Mouse (Mus musculus): ENCODE results near the gene Slc51b. TPM values are rescaled to one million over a fixed set of nuclear protein-coding genes. Genes with fewer than 3 reads are reported as not detected.
A peak's percentile ranks its signal among the peaks of the same experiment; 100 is the strongest.

The Slc51b gene
- polyA plus RNA-seq, 1 experiment, result not detected

DNA sequence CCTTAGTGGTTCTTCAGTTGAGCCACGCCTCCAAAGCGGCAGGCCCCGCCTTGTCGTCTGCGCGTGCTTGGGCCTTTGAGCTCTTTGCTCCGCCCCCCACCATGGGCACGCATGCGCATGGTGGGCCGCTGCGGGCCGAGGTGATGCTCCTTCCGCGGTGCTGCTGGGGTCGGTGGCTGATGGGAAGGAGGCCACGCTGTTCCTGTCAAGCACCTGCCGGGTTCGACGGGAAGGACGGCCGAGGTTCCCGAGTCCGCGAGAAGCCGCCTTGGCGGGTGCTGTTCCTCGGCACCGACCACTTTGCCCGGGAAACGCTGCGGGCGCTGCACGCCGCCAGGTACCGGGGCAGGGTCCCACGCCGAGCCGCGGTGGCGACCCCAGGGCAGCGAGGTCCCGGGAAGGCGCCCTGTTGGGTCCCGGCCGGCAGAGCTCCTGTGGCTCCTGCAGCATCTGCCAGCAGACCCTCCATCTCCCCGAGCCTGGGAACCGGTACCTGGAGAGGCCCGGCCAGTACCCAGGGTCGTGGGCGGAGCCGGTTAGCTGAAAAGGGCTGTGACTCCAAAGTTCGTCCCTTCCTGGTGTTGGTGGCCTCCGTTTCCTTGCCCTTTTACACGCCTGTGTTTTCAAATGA lies 13.0 kb upstream of the Slc51b start, which contains the start of gene Mtfmt:
TSS of gene Mtfmt (plus strand) at position 112 of the 631 bp plus-strand sequence.
- TF ChIP-seq CEBPB (IDR thresholded peaks at IDR 0.05; ENCODE audit: low read depth) (no peak), FOSL1 (IDR thresholded peaks at IDR 0.05; ENCODE audit: insufficient read depth, low read length, poor library complexity, severe bottlenecking) (no peak), MAX (IDR thresholded peaks at IDR 0.05) (peak; percentile 18)
- Histone ChIP-seq H3K27me3 (ENCODE audit: control insufficient read depth, insufficient read depth, insufficient read length) (no peaks in the 10 kb centered on the region), H3K79me2 (ENCODE audit: control insufficient read depth, insufficient read depth) (peaks cover 13% of the 10 kb centered on the region), H3K4me3 (ENCODE audit: insufficient read depth, poor library complexity, severe bottlenecking) (peak within 1 kb of the TSS; percentile 82), H3ac (ENCODE audit: control insufficient read depth, insufficient read length, low read depth) (peak within 1 kb of the TSS; percentile 91), H3K36me3 (ENCODE audit: control insufficient read depth, insufficient read depth) (no peaks in the 10 kb centered on the region), H3K79me3 (ENCODE audit: low read depth) (peaks cover 5% of the 10 kb centered on the region)

DNA sequence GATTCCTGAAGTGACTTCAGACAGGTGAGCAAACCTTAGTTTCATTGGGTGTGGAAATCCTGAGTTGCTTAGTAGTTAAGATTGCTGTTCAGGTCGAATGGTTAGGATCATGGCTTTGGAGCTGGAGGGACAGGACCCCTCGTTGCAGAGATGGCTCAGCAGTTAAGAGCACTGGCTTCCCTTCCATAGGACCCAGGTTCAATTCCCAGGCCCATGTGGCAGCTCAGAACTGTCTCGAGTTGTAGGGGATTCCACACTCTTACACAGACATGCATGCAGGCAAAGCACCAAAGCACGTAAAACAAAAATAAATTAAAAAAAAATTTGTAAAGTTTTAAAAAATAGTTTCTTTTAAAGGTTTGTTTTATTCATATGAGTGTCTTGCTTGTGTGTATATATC lies 12.5 kb upstream of the Slc51b start:
- TF ChIP-seq USF1 (IDR thresholded peaks at IDR 0.05; ENCODE audit: low read depth) (no peak), CTCF (IDR thresholded peaks at IDR 0.05; ENCODE audit: control insufficient read depth, insufficient read depth, insufficient read length) (no peak), MYOG (IDR thresholded peaks at IDR 0.05; ENCODE audit: control insufficient read depth, extremely low read depth, insufficient read length) (no peak), FOSL1 (IDR thresholded peaks at IDR 0.05; ENCODE audit: insufficient read depth, low read length, poor library complexity, severe bottlenecking) (no peak), CEBPB (IDR thresholded peaks at IDR 0.05; ENCODE audit: low read depth) (no peak), MAX (IDR thresholded peaks at IDR 0.05) (no peak), MYOD1 (IDR thresholded peaks at IDR 0.05; ENCODE audit: control insufficient read depth, insufficient read length, low read depth) (no peak)
- Histone ChIP-seq H3K27me3 (ENCODE audit: control insufficient read depth, insufficient read depth, insufficient read length) (no peaks in the 10 kb centered on the region), H3K4me3 (ENCODE audit: insufficient read depth, poor library complexity, severe bottlenecking) (no peak overlapping the region), H3K79me3 (ENCODE audit: low read depth) (peaks cover 5% of the 10 kb centered on the region), H3ac (ENCODE audit: control insufficient read depth, insufficient read length, low read depth) (no peak overlapping the region), H3K79me2 (ENCODE audit: control insufficient read depth, insufficient read depth) (peaks cover 13% of the 10 kb centered on the region), H3K36me3 (ENCODE audit: control insufficient read depth, insufficient read depth) (no peaks in the 10 kb centered on the region)

GRCm38 (mm10) chr9:65434140-65434539 lies 11.4 kb upstream of the Slc51b start:
- TF ChIP-seq MYOD1 (IDR thresholded peaks at IDR 0.05; ENCODE audit: control insufficient read depth, insufficient read length, low read depth) (no peak), MAX (IDR thresholded peaks at IDR 0.05) (no peak), CTCF (IDR thresholded peaks at IDR 0.05; ENCODE audit: control insufficient read depth, insufficient read depth, insufficient read length) (peak; percentile 37), MYOG (IDR thresholded peaks at IDR 0.05; ENCODE audit: control insufficient read depth, extremely low read depth, insufficient read length) (no peak), FOSL1 (IDR thresholded peaks at IDR 0.05; ENCODE audit: insufficient read depth, low read length, poor library complexity, severe bottlenecking) (no peak)
- Histone ChIP-seq H3K79me3 (ENCODE audit: low read depth) (peaks cover 4% of the 10 kb centered on the region), H3K27me3 (ENCODE audit: control insufficient read depth, insufficient read depth, insufficient read length) (no peaks in the 10 kb centered on the region), H3ac (ENCODE audit: control insufficient read depth, insufficient read length, low read depth) (no peak overlapping the region), H3K4me3 (ENCODE audit: insufficient read depth, poor library complexity, severe bottlenecking) (no peak overlapping the region), H3K79me2 (ENCODE audit: control insufficient read depth, insufficient read depth) (peaks cover 13% of the 10 kb centered on the region), H3K36me3 (ENCODE audit: control insufficient read depth, insufficient read depth) (no peaks in the 10 kb centered on the region)

DNA sequence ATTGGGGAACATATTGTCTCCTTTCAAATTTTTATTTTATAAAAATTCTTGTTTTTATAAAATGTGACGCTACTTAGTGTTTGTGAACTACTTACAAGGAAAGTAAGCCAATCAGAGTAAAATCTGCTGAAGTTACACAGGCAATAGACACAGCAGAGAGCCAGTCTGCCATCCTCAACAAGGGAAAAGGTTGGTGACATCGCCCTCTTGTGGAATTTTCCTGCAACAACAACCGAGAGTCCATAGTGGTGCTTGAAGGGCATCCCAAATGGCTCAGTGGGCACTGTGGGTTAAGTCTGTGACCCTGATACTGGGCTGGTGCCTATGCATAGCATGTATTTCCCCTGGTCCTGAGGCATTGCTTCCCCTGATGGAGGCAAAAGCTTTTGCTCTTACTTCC lies 9.5 kb upstream of the Slc51b start:
- Histone ChIP-seq H3K79me2 (ENCODE audit: control insufficient read depth, insufficient read depth) (peaks cover 13% of the 10 kb centered on the region), H3ac (ENCODE audit: control insufficient read depth, insufficient read length, low read depth) (no peak overlapping the region), H3K27me3 (ENCODE audit: control insufficient read depth, insufficient read depth, insufficient read length) (no peaks in the 10 kb centered on the region), H3K36me3 (ENCODE audit: control insufficient read depth, insufficient read depth) (no peaks in the 10 kb centered on the region), H3K79me3 (ENCODE audit: low read depth) (peaks cover 3% of the 10 kb centered on the region), H3K4me3 (ENCODE audit: insufficient read depth, poor library complexity, severe bottlenecking) (no peak overlapping the region)
- TF ChIP-seq FOSL1 (IDR thresholded peaks at IDR 0.05; ENCODE audit: insufficient read depth, low read length, poor library complexity, severe bottlenecking) (no peak), CTCF (IDR thresholded peaks at IDR 0.05; ENCODE audit: control insufficient read depth, insufficient read depth, insufficient read length) (peak; percentile 84), MYOG (IDR thresholded peaks at IDR 0.05; ENCODE audit: control insufficient read depth, extremely low read depth, insufficient read length) (no peak), MAX (IDR thresholded peaks at IDR 0.05) (no peak)

DNA sequence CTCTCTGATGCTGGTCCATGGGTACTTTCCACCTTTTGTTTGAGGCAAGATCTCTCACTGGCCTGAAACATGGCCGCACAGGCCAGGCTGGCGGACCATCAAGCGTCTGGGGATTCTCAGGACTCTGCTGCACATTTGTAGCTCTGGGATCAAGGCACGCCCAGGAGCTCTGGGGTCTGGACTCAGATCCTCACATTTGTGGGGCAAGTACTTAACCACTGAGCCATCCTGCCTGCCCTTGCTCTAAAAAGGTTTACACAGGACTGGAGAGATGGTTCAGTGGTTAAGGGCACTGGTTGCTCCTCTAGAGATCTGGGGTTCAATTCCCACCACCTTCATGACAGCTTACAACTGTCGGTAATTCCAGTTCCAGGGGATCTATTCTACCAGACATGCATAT lies 8.2 kb upstream of the Slc51b start:
- no peaks in the 10 kb centered on the region for H3K36me3 ChIP-seq (ENCODE audit: control insufficient read depth, insufficient read depth)
- no peaks in the 10 kb centered on the region for H3K79me3 ChIP-seq (ENCODE audit: low read depth)
- no peak overlapping the region for H3ac ChIP-seq (ENCODE audit: control insufficient read depth, insufficient read length, low read depth)
- H3K79me2 ChIP-seq (ENCODE audit: control insufficient read depth, insufficient read depth), result peaks cover 2% of the 10 kb centered on the region
- no peak for TF ChIP-seq MYOD1 (IDR thresholded peaks at IDR 0.05; ENCODE audit: control insufficient read depth, insufficient read length, low read depth)
- no peak for TF ChIP-seq MAX (IDR thresholded peaks at IDR 0.05)
- TF ChIP-seq CTCF (IDR thresholded peaks at IDR 0.05; ENCODE audit: control insufficient read depth, insufficient read depth, insufficient read length), result no peak
- TF ChIP-seq CEBPB (IDR thresholded peaks at IDR 0.05; ENCODE audit: low read depth), result no peak
- no peak for TF ChIP-seq USF1 (IDR thresholded peaks at IDR 0.05; ENCODE audit: low read depth)
- TF ChIP-seq MYOG (IDR thresholded peaks at IDR 0.05; ENCODE audit: control insufficient read depth, extremely low read depth, insufficient read length), result no peak
- TF ChIP-seq FOSL1 (IDR thresholded peaks at IDR 0.05; ENCODE audit: insufficient read depth, low read length, poor library complexity, severe bottlenecking), result no peak
- H3K27me3 ChIP-seq (ENCODE audit: control insufficient read depth, insufficient read depth, insufficient read length), result no peaks in the 10 kb centered on the region
- no peak overlapping the region for H3K4me3 ChIP-seq (ENCODE audit: insufficient read depth, poor library complexity, severe bottlenecking)

- no peaks in the 10 kb centered on the region for H3K36me3 ChIP-seq (ENCODE audit: control insufficient read depth, insufficient read depth)
- H3K27me3 ChIP-seq (ENCODE audit: control insufficient read depth, insufficient read depth, insufficient read length), result no peaks in the 10 kb centered on the region
- no peak overlapping the region for H3K4me3 ChIP-seq (ENCODE audit: insufficient read depth, poor library complexity, severe bottlenecking)
- no peaks in the 10 kb centered on the region for H3K79me2 ChIP-seq (ENCODE audit: control insufficient read depth, insufficient read depth)
- no peak overlapping the region for H3ac ChIP-seq (ENCODE audit: control insufficient read depth, insufficient read length, low read depth)
- TF ChIP-seq USF1 (IDR thresholded peaks at IDR 0.05; ENCODE audit: low read depth) (no peak), FOSL1 (IDR thresholded peaks at IDR 0.05; ENCODE audit: insufficient read depth, low read length, poor library complexity, severe bottlenecking) (no peak), MAX (IDR thresholded peaks at IDR 0.05) (no peak), CEBPB (IDR thresholded peaks at IDR 0.05; ENCODE audit: low read depth) (no peak), CTCF (IDR thresholded peaks at IDR 0.05; ENCODE audit: control insufficient read depth, insufficient read depth, insufficient read length) (no peak), MYOD1 (IDR thresholded peaks at IDR 0.05; ENCODE audit: control insufficient read depth, insufficient read length, low read depth) (no peak), MYOG (IDR thresholded peaks at IDR 0.05; ENCODE audit: control insufficient read depth, extremely low read depth, insufficient read length) (no peak)
- no peaks in the 10 kb centered on the region for H3K79me3 ChIP-seq (ENCODE audit: low read depth)
Measured at GRCm38 (mm10) chr9:65430401-65430800, 7.6 kb upstream of the Slc51b start.
